In the genomic region with DNA sequence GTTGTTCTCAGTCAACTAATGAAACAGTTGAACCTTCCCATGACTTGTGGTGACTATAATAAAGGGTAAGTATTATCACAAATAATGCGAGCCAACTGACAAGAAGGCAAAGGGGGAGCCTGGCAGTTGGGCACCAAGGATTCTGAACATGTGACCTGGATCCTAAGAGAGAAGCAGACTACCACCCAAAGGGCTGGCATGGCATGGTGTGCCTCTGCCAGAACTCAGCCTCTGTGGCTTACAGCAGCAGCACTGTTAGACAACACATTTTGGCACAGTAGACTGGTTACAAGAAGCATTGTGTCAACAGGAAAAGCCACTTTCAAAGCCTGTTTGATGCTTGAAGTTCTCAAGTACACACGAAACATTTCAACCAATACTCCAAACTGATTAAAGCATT, we compare ENCODE assay signal across 13 mouse cellular contexts.
"Had no signal": no experiment of that assay in that cellular context is flagged by ENCODE, and none has a peak within 500 bp of the region (broad histone marks: within the 10 kb centered on the region; RNA-seq: fewer than 3 reads in every experiment).

No protein-coding gene starts in this region.

- H3K27me3 ChIP-seq: limb, embryonic 13.5 days; liver, embryonic 12.5 days; liver, embryonic 15.5 days; midbrain, embryonic 12.5 days had no signal

- H3K4me3 ChIP-seq: limb, embryonic 10.5 days; limb, embryonic 13.5 days; liver, embryonic 12.5 days; liver, embryonic 15.5 days; midbrain, embryonic 12.5 days had no signal

- H3K9ac ChIP-seq: limb, embryonic 13.5 days; liver, embryonic 12.5 days; liver, embryonic 15.5 days; midbrain, embryonic 12.5 days had no signal

- H3K27ac ChIP-seq: limb, embryonic 10.5 days; limb, embryonic 13.5 days; liver, embryonic 12.5 days; liver, embryonic 15.5 days; macrophage; midbrain, embryonic 12.5 days had no signal

- ATAC-seq: liver, embryonic 12.5 days; midbrain, embryonic 16.5 days had no signal

- H3K9me3 ChIP-seq: limb, embryonic 10.5 days; limb, embryonic 13.5 days; liver, embryonic 12.5 days; liver, embryonic 15.5 days; midbrain, embryonic 12.5 days had no signal

- DNase-seq: kidney, postnatal 14 days; kidney, postnatal 4 days; liver; lung, adult 18-20 months; thymus, adult 18-20 months; thymus, postnatal 36 days had no signal

- H3K36me3 ChIP-seq: limb, embryonic 10.5 days; limb, embryonic 13.5 days; liver, embryonic 12.5 days; liver, embryonic 15.5 days; midbrain, embryonic 12.5 days had no signal

- H3K4me2 ChIP-seq: limb, embryonic 13.5 days; liver, embryonic 12.5 days; liver, embryonic 15.5 days; midbrain, embryonic 12.5 days had no signal

- H3K4me1 ChIP-seq: liver, embryonic 12.5 days; liver, embryonic 15.5 days; midbrain, embryonic 12.5 days had no signal
